Mouse (Mus musculus) thymus, adult 2 months (tissue): Measurements from ENCODE around the gene Wnk2.

Experiments
- CTCF ChIP-seq: fragments of 200-500 bp; IDR thresholded peaks from 2 replicates; pipeline ENCODE4 v1.5.1; 2012; ENCODE audit warnings: mild to moderate bottlenecking, control low read depth, low read length, moderate library complexity, borderline replicate concordance; ENCODE audit not compliant: control insufficient read depth, poor library complexity, insufficient read depth; ENCODE audit errors: extremely low read depth
- POLR2A ChIP-seq: fragments of 200-500 bp; IDR thresholded peaks from 2 replicates; pipeline ENCODE4 v1.6.1; 2012; ENCODE audit warnings: mild to moderate bottlenecking, low read length, control low read depth, moderate library complexity; ENCODE audit not compliant: control insufficient read depth, poor library complexity, insufficient read depth; ENCODE audit errors: extremely low read depth

DNA sequence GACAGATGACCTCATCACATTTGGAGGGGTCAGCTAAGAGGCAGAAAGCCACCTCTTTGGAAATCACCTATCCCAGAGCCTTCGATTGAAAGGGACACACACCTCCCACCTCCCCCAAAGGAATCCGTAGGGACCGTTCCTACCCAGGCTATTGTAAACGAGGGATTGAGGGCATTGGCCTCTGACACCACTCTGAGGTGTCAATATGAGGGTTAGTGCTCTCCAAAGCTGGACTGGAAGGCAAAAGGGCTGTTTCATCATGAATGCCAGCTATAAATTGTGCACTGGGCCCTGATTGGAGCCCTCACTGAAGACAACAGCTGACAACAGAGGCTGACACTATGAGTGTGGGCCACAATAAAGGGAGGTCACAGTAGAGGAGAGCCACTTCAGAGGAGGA, 34.5 kb downstream of the Wnk2 start:
- TF ChIP-seq CTCF (no peak), POLR2A (no peak)
